Mouse (Mus musculus) 416B (cell line): ENCODE measurements at regions not wholly inside any gene's neighbourhood (a gene's known extent, or its start where the extent isn't known, plus 50 kb on each side); places are given as distances from the start of the nearest gene placed in this dataset.

ENCODE experiments used
- DNase-seq: peaks from one replicate; pipeline ENCODE4 v3.0.0; 2011; ENCODE audit warnings: low read depth

DNA sequence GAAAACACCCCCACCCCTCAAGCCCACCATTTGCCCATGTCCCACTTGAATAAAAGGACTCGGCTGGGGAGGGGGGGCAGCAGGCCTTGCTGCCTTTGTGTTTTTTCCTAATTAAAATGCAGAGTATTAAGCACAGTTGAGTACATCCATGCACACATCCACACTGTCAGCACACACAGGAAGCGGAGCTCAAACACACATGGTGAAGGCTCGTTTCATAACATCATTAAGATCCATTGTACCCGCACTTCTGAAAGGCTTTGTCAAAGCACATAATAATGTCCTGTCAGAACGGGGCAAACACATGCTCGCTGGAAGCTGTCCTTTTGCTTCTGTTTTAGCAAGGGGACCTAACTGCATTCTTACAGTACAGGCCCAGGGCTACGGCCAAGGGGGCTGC is 75.3 kb upstream of the Arhgap21 start:
- no peak for DNase-seq

DNA sequence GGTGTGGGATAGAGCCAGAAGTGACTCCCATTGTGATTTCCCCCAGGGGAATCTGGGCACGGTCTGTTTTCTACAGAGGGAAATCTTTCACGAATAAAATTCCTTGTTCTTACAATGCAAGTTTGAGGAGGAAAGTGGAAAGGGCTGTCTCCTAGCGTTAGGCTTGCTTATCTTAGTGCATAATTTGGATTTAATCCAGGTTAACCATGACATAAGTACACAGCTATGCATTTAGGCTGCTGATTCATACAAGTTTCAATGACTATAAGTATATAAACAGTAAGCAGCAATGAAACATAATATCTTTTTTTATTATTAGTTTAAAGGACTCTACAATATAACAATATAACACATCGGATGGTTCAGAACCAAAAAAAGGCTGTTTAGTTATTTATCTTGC is 74.6 kb upstream of the Arhgap21 start:
- DNase-seq, result no peak

DNA sequence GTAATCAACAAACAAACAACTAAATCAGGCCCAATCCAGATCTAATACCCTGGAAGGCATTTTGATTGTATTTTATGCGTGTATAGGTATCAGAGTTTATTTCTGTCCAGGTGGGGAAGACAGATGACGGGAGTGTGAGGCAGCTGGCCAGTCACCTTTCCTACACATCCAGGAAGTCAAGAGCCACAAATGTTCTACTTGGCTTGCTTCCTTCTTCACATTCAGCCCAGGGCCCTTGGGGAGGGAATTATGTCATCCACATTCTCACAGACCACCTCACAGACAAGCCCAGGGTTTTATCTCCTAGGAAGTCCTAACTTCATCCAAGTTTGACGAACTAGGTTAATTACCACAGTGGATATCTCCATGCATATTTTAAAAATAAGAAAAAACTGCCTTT is 68.9 kb upstream of the Arhgap21 start:
- DNase-seq, result no peak

DNA sequence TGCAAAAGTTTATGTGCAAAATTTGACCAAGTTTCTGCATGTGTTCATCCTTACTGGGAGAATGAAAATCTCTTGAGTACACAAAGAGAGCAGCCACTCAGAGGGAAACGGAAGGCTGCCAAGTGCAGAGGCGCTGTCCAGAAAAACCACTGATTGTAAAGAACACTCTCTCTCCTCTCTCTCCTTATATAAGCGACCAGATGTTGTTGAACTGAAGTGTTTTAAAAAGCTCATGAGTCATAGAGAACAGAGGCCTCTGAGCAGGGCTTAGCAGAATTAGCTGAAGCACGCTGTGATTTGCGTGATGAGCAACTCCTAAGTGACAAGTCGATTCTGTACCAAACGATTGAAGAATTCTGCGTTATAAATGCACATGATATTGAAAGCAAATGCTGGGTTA is 68.5 kb upstream of the Arhgap21 start:
- peak; percentile 6 for DNase-seq

DNA sequence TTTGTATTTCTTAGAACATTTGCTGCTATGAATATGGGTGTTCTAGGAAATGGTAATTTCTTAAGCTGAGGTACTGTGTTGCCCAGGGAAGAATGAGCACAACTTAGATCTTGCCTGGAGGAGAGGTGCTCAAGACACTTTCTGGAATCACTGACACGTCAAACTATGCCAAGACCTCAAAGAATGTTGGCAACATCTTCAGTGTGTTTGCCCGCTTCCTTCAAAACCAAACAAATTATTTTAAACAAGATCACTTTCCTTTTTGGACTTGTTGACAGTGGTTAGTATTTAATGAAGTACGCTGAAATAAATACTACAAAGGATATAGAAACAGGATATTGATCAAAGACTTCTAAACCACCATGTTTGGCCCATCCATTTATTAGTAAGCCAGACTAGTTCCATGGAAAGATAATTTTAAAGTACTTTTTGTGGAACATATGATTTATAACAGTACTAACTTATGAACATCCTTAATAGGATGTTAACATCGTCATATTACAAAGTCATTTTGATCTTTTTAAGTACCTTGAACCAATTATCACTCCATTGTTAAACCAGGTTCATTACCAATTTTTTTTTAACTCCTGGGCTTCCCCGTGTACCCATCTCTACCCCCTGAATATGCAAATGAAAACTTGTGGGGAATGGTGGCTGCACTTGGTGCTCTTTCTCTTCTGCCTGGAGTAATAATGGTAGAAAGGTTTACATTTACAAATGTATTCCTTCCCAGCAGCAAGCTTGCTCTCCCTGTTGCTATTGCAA is 67.4 kb upstream of the Arhgap21 start:
- DNase-seq, result no peak

DNA sequence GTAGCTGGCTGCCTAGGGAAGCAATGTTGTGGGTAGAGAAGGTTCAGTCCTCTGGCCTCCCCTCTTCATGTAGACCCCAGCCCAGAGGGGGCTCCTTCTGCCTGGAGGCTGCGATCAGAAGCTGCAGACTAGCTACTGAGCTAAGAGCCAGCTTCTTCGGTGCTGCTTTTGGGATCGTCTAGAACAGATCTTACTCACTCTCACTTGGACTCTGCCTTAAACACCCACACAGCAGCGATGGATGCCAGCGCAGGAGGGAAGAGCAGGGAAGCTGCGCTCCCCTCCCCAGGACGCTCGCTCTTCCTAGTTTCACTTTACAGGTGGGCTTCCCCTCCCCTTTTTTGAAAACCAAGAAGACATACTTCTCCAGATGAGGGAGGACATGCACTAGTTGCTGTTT is 66.0 kb upstream of the Arhgap21 start:
- DNase-seq, result no peak

DNA sequence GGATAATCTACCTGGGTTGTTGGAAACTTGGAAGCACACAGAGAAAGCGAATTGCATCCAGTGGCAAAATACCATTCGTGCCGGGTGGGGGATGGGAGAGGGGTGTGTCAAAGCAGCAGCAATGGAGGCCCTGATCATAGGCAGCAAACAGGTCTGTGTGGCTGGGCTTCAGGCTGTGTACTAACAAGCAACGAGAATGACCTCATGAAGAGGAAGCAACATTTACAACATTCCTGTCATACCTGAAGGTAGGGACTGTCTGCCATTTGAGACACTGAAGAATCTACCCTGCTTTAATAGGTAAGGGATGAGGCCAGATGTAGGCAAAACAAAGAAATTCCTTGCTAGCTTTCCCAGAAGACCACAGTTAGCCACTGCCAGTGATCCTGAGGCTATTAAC is 62.0 kb upstream of the Arhgap21 start:
- DNase-seq, result no peak

DNA sequence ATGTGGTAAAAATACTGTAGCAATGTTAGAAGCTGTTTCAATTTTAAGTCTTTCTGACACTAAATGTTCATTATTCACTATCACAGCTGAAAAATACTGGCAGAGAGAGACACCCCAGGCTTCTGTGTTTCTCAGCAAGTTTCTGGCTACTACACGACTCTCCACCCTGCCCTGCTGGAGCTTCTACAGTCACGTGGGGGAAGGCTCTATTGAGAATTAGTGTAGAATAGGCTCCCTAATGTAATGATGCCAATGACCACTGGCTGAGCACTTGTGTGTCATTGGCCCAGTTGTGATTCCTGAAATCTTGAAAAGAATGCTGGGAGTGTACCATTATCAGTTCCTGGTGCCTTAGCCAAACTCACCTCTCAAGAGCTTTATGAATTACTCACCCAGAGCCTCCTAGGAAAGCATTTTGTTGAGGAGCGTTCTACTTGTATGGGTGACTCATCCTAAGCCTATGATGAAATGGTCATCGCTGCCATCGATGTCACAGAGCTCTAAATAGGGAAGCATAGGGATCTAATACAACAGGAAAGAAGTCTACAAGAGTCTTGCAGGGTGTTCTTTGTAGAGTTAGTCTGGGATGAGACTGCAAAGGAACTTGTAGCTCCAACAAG is 60.8 kb upstream of the Arhgap21 start:
- peak; percentile 63 for DNase-seq

DNA sequence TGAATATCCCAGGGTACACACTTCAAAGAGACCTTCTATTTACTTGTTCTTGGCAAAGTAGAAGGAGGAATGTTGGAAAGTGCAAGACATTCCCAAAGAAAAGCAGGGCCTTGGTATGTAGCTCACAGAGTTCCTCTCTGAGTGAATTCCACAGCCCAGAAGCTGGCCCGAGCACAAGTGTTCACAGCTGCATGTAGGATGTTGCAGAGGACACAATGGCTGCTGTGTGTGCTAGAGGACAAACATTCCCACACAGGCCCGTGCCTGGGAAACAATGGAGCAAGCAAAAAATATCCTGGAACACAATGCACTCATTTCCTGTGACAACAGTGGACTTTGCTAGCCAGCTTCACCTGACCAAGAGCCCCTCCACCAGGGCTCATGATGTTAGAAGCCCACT is 59.9 kb upstream of the Arhgap21 start:
- no peak for DNase-seq

DNA sequence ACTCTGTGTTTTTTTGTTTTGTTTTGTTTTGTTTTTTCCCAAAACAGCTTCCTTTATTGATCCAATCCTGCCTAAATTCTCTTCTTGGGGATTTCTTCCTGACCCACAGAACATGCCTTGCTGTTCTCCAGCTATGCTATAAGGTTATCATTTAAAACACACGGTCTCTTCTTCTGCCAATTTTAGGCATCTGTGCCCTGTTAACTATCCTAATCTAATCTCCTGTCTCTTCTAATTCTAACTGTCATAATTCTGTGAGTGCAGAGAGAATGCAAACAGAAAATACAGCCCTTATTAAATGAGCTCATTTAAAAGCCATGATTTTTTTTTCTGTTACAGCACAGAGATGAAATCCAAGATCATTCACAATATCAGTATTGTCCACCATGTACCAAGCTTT is 49.9 kb upstream of the Arhgap21 start:
- no peak for DNase-seq
